Mouse (Mus musculus): ENCODE results near the gene Trpm3.

The Trpm3 gene

GRCm38 (mm10) chr19:22754071-22754470 lies 615.2 kb downstream of the Trpm3 start:
- no peak for DNase-seq (ENCODE audit: low read depth)

DNA sequence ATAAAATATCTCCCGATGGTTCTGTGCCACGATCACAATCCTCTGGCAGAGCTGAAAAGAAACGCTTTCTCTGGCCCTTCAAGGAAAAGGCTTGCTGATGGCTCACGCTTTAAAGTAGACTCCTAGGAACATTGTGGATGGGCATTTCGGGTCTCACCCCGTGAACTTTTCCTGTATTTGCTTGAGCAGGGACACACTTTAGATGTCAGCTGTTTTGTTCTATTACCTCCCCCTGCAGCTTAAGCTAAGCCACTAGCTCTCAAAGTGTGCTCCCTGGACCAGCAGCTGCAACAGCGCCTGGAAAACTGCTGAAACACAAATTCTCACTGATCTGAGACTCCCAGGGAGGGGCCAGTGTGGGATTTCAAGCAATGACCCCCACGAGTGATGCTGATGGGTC lies 615.7 kb downstream of the Trpm3 start:
- no peak for DNase-seq (ENCODE audit: low read depth)

DNA sequence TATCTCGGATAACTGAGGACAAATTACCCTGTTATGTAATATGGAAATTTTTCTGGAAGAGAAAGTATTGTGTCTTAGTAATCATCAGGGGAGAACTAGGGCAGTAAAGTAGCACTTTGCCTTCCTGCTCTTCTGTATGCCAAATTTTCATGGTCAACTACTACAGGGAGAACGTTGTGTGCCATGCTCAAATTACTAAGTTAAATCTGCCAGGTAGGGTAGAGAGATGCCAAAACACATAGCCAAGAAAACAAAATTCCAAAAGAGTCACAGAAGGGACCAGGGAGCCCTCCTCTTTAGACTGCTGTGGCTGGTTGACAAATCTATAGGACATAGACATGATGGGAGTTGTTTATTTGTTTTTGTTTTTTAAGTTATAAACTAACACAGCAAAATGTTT lies 619.6 kb downstream of the Trpm3 start:
- no peak for DNase-seq (ENCODE audit: low read depth)

GRCm38 (mm10) chr19:22768242-22768641 lies 629.4 kb downstream of the Trpm3 start:
- no peak for DNase-seq (ENCODE audit: low read depth)

GRCm38 (mm10) chr19:22775191-22775695 lies 636.4 kb downstream of the Trpm3 start:
- DNase-seq (ENCODE audit: low read depth): no peak

DNA sequence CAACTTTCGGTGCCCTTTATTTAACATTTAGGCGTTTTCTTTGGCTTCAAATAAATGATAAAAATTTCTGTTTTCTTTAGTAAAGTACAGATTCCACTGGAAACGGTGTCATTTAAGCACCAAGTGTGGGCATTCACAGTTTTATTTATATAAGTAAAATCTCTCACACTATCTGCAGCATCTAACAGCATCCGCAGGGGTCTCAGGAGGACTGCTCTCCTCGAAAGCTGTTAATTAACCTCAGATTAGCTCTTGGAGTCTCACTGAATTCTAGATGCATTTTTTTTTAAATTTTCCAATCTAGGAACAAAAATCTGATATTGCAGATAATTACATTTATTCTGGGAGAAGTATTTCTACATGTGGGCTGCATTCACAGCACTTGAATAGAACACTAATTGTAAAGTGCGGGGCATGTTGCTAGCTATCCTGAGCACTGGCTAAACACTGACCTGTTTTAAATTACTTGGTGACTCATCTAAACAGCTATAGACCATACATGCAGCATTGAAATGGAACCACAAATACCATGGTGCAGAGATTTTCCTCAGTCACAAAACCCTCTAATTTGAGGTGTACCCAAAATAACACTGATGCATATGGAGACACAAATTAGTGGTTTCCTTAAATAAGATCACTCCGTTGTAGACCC lies 641.5 kb downstream of the Trpm3 start:
- no peak for DNase-seq (ENCODE audit: low read depth)

DNA sequence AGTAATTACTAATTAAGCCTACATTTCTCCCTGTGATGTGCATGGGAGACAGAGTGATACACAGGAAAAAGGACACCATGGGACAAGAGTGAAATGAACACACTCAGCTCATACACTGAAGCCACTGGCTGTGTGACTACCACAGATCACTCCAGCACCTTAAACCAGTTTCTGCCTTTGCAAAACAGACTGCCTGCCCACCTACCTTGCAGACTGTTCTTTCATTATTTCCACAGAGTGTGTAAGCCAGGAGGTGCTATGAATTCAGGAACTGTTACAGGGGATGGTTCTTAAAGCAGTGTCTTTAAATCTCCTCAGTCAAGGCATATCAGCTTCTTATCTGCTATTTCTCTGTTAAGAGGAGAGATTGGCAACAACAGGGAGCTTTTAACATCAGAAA lies 642.7 kb downstream of the Trpm3 start:
- no peak for DNase-seq (ENCODE audit: low read depth)

DNA sequence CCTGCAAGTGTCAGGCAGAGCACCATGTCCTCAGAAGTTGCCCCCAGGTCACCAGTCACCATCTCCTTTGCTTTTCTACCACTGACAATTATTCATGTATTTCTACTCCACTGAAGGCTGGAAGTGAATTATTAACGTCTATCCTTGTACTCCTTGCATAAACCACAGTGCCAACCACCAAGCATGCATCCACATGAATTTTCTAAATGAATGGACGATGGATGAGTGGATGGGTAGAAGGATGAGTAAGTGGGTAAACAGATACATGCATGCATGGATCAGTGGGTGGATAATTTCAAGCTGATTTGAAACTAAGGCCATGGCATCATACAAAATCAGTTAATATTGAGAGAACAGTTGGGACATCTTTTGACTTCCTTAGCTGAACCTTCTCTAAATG lies 644.9 kb downstream of the Trpm3 start:
- DNase-seq (ENCODE audit: low read depth): no peak

DNA sequence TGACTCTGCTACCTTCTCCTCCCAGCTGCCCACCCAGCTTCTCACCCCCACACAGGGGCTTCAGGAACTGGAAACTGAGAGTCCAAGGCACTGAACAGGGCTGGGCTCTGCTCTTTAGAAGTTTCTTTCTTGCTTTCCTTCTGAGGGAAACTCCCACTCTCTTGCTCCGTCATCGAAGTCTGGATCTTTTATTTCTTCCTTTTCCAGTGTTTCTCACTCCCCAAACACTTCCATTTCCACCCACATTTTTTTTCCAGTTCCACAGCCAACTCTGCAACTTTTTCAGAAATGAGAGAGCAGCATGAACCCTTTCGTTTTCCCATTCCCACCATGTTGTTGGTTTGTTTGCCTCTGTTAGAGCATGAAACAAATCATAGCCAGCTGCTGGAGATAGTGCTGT lies 650.9 kb downstream of the Trpm3 start:
- DNase-seq (ENCODE audit: low read depth): no peak

- no peak for DNase-seq (ENCODE audit: low read depth)
These were observed 658.1 kb downstream of the Trpm3 start for GRCm38 (mm10) chr19:22796996-22797395.

DNA sequence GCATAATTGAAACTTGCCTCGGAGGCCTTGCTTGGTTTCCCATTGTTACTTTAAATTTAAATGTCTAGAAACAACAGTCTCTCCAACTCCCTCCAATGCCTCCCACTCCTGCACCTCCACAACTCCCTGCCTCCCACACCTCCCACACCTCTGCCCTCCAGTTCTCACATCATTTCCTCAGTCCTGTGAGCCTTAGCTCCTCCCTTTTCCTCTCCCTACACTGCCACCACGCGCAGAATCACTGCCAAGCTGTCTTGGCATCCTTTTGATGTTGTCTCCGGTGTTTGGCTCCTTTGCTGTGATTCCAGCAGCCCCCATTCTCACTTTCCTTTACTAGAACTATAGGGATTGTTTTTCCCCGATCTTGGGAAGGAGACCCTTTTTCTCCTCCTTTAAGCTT lies 661.6 kb downstream of the Trpm3 start:
- DNase-seq (ENCODE audit: low read depth): no peak

DNA sequence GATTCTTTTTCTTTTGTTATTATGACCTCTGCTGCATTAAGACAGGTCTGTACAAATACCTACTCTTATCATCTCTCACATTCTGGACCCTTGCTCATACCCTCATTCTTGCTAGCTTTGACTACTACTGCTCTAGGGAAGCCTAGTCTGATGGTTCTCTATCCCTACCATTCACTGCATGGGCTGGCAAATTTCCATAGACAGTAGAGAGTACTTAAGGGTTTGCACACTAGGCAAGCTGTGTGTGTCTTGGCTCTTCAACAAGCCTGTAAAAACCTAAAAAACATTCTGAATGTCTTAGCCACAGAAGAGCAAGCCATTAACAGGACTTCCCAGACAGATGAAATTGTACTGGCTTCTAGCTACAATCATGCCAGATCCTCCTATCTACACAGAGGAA lies 664.5 kb downstream of the Trpm3 start:
- DNase-seq (ENCODE audit: low read depth): no peak

GRCm38 (mm10) chr19:22804311-22804710 lies 665.5 kb downstream of the Trpm3 start:
- DNase-seq (ENCODE audit: low read depth): no peak

GRCm38 (mm10) chr19:22810247-22810646 lies 671.4 kb downstream of the Trpm3 start:
- DNase-seq (ENCODE audit: low read depth): no peak

DNA sequence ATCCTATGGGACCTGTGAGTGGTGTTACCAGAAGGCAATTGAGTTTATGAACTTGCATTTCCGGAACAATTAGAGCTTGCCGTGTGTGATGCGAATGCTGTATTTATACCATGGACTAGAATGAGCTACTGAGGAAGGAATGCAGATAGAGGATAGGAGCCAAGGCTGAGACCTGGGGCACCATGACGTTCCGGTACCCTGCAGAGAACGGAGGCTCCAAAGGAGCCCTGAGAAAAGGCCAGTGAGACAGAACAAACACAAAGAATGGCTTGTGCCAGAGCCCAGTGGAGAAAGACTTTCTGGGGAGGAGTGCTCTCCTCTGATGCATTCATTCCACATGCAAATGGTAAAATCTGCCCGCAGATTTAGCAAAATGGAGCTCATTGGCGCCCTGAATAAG lies 682.9 kb downstream of the Trpm3 start:
- DNase-seq (ENCODE audit: low read depth): no peak

- no peak for DNase-seq (ENCODE audit: low read depth)
These were observed 684.7 kb downstream of the Trpm3 start for GRCm38 (mm10) chr19:22823491-22823981.

GRCm38 (mm10) chr19:22825812-22826211 lies 687.0 kb downstream of the Trpm3 start:
- DNase-seq (ENCODE audit: low read depth): no peak

DNA sequence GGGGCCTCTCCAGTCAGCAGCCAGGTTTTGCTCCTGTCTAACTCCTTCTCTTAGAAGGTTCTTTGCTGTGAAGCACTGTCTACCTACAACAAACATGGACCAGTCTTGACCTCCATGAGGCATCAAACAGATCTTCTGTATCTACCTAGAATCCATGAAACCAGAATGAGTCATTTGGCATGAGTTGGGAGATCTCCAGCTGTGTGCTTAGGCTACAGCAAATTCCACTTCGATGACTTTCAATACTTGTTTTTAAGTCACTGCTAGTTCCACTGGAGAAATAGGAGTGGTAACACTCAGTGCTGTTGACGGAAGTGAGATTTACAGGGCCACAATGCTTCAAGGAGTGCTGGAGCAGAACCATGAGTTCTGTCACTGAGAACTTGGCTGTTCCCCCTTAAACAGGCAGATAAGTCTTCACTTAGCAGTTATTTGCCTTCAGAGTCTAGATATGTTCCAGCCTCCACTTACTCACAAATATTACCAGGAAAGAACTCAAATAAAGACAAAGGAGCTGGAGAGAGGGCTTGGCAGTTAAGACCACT lies 689.4 kb downstream of the Trpm3 start:
- no peak for DNase-seq (ENCODE audit: low read depth)

DNA sequence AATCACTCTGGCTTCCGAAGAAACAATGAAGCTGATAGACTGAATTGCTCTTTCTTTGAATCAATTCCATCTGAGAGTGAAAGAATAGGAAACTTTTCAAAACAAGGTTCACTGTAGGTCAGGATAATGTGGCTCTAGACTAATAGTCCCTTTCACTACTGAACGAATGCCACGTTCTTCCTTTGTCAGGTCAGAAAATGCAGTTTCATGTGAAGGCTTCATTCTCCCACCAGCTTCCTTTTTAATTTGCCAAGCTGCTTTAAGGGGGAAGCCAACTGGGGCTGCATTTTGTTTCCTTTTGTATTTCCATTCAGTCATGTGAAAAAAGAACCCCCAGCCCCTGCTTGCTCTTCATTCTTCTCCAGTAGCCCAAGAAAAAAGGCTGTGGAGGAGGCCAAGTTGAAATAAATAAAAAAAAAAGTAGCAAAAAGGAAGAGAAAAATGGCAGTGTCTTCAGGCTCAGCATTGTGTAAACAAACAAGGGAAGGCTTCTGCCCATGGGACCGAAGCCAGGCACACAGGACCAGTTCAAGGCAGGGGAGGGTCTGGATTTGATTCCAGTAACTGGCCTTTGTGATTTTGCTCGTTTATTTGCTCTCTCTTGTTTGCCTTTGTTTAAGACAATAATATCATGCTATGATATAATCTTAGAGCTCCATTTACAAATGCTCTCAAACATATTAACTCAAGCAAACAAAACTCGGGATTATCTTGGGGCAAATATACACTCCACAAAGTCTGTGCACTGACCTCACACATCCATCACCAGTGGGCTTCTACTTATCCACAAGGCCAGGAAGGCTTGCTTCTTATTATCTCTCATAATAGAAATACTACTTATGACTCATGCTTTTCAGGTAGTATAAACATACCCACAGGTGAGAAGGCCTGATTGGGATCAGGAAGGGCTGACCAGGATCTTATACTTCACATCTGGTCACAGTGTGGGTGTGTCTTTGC lies 702.5 kb downstream of the Trpm3 start:
- no peak for DNase-seq (ENCODE audit: low read depth)

GRCm38 (mm10) chr19:22842697-22843096 lies 703.9 kb downstream of the Trpm3 start:
- DNase-seq (ENCODE audit: low read depth): no peak

DNA sequence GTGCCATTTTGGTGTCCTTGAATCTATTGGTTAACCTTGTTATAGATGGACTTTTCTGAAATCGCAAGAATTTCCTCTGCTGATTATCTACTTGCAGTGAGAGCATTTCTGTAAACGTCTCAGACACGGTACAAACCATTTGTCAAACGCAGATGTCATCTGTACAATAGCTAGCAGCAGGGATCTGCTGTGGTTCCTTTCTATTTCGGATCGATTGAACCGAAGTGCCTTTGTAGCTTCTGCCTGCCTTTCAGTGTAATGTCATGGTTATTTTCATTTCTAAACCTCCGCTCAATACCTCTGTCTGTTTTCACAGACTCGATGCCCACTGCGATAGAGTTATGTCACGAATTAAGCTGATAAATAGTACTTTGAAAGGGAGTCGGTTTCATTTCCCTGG lies 708.9 kb downstream of the Trpm3 start:
- DNase-seq (ENCODE audit: low read depth): no peak

DNA sequence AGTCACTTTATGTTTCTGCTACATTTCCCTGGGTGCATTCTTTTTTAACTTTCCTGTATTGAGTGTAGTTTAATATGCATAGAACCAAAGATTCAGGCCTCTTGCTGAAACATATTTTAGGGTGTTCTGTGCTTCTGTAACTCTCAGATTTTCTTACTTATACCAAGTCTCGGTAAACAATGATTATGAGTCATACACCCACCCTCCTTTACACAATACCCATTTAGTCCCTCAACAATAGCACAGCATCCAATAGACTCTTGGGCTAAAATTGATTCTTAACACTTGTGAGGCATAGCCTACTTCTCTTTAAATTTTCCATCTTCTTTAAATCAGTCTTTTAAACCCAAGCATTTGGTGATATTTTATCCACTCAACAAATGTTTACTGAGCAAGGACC lies 709.4 kb downstream of the Trpm3 start:
- no peak for DNase-seq (ENCODE audit: low read depth)
